Mouse (Mus musculus): ENCODE data around the gene Auts2. TPM values are rescaled to one million over a fixed set of nuclear protein-coding genes. Genes with fewer than 3 reads are reported as not detected.
A peak's percentile ranks its signal among the peaks of the same experiment; 100 is the strongest.

Gene Auts2
- total RNA-seq, 2 experiments from 2014 or later: 101 to 109 TPM

DNA sequence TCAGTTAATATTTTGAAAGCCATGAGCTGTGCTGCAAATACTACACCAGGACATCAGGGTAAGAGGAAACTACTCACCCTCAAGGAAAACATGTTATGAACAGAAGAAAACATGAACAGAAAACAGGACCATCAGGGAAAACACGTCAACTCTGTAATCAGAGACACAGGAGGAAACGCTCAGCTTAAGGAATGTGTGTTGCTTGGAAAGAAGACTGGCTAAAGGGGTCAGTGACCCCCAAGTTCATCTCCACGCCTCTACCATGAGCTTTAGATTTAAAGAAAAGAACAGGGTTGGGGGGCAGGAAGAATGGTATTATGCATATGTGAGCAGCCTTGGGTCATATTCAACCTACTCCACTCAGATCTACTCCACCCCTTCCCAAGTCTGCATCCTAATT is 356.5 kb downstream of the Auts2 start:
- no peak for DNase-seq (ENCODE audit: low spot score in 2 of 2)

DNA sequence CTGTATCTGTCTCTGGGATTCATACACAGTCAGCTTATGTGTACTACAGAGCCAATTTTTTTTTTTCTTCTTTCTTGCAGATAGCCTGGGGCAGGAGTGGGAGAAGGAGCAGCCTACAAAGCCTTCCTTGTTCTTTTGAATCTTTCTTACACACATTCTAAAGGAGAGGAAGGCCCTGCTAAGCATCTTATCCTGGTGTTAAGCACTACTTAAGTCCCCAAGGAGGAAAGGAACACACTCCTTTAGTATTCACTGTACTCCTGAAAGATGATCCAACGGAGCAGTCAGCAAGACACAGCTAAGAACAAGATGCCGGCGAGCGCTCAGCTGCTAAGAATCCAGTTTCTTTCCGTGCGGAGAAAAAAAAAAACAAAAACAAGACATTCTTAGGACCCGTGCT is 356.9 kb downstream of the Auts2 start:
- no peak for DNase-seq (ENCODE audit: low spot score in 2 of 2)

DNA sequence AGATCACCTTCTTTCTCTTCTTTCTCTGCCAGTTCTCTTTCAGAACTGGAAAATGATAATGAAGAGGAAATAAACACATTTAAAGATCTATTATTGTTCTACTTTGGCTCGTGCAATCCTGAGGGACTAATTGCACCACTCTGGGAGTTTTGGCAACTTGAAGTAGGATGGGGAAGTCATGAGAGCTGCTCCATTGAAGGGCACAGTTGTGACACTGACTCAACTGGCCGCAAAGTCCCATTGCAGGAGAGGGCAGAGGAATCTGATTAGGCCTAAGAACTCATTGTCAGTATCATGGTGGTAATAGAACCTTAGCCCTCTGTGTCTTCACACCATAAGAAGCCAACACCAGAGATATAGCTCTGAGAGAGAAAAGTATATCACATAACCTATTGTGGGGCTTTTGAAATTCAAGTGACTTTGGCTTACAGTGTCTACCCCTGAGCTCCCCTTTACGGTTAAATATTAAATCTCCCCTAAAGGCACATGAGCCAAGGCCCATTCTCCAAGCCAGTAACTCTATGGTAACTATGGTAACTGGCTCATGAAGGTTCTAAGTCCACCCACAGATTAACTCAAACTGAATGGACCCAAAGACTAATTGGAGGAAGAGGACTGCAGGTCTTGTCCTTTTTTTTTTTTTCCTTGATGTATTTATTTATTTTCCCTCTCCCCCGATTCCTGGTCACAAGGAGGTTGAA is 358.6 kb downstream of the Auts2 start:
- no peak for DNase-seq (ENCODE audit: low spot score in 2 of 2)

DNA sequence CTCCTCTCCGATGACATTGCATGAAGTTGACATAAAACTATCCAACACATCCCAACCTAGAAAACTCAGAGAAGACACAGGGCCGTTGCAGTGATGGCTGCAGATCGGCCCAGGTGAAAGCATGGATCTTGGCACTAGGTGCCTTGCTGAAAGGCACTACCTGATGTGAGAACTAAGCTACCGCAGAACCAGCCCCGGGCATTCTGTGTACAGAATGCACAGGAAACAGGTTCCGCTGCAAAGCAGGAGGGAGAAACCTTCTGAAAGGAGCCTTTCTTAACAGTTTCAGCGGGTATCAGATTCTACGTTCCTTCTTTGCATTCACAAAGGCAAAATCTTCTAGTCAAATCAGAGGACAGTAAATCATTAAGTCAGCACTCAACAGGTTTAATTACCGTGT is 361.1 kb downstream of the Auts2 start:
- no peak for DNase-seq (ENCODE audit: low spot score in 2 of 2)

- DNase-seq (ENCODE audit: low spot score in 2 of 2): no peak
Observed at GRCm38 (mm10) chr5:132170010-132170409, 373.1 kb downstream of the Auts2 start.

- no peak for DNase-seq (ENCODE audit: low spot score in 2 of 2)
Observed at GRCm38 (mm10) chr5:132168805-132169204, 374.3 kb downstream of the Auts2 start.

DNA sequence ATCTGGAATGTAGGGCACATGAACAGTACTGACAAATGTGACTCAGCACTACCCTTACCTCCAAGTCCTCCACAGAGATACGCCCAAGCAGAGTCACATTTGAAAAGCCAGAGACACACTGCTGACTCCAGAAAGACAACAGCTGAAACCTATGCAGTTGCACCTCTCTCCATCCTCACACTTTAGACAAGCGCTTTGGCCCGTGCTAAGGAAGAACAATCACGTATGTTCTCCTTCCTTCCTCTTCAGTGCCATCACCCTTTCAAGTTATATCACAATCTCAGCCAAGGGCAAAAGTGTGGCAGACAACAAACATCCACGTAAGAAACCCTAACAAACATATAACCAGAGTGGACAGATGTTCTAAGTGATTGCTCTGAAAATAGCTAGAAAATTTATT is 374.9 kb downstream of the Auts2 start:
- no peak for DNase-seq (ENCODE audit: low spot score in 2 of 2)

DNA sequence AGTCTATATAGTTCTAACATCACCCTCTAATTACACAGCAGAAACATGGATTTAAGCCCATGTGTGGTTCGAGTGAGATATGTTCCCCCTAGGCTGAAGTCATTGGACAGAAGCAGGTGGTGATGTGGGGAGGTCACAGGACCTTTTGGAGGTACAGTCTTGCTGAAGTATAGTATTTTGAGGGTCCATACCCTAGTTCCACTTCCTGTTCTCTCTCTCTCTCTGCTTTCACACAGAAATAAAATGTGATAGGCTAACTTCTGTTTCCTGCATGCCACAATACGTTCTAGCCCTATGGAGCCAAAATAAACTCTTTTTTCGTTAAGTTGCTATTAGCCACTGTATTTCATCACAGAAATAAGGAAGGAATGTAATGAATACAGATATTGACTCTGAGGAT is 376.6 kb downstream of the Auts2 start:
- no peak for DNase-seq (ENCODE audit: low spot score in 2 of 2)

DNA sequence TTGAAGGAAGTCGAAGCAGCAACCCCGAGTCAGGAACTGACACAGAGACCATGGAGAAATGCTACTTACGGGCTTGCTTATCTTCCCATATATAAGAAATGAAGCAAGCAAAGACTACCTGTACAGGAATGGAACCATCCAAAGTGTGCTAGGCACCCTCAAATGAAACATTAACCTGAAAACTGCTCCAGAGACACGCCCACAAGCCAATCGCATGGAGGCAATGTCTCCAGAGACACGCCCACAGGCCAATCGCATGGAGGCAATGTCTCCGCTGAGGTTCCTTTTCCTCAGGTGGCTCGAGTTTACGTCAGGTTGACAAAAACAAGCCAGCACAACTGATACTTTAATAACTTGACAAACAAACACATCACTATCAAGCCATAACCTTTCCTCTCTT is 379.2 kb downstream of the Auts2 start:
- DNase-seq (ENCODE audit: low spot score in 2 of 2): no peak

DNA sequence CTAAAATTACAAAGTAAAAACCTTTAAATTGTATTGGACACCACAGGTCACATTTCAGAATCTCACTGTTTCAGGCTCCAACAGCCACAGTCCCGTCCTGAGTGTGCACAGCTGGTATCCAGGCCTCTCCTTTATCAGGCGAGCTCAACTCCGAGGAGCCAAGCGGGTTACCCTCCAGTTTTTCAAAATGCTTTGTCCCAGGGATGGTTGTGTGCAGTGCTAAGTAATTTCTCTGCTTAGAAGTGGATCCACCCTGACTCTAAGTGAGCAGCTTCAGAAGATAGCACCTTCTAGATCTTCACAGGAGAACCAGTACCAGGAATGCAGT is 381.0 kb downstream of the Auts2 start:
- DNase-seq (ENCODE audit: low spot score in 2 of 2): no peak

- peak; percentile 49 to 59 for DNase-seq (ENCODE audit: low spot score in 2 of 2)
Observed at GRCm38 (mm10) chr5:132161338-132162205, 381.6 kb downstream of the Auts2 start.

GRCm38 (mm10) chr5:132144181-132144580 is 399.0 kb downstream of the Auts2 start:
- no peak for DNase-seq (ENCODE audit: low spot score in 2 of 2)

DNA sequence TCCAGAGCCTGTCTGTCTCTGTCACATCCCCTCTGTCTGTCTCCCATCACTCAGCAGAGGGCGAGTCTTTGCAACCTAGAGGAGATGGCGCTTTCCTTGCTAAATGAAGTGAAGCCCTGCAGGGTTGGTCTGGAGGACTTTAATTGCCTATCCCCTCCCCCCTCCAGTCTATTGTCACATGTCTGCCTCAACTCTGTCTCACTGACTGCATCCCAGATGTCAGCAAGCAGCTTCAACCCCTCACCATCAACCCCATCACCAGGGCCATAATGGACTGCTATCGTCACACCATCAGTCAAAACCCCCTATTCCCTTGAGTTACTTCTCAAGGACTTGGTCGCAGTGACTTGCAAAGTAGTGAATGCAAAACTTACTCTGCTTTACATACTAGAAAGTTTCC is 402.3 kb downstream of the Auts2 start:
- no peak for DNase-seq (ENCODE audit: low spot score in 2 of 2)

GRCm38 (mm10) chr5:132135941-132136663 is 407.0 kb downstream of the Auts2 start:
- DNase-seq (ENCODE audit: low spot score in 2 of 2): peak; percentile 7 to 12

- peak; percentile 33 to 44 for DNase-seq (ENCODE audit: low spot score in 2 of 2)
Observed at GRCm38 (mm10) chr5:132131948-132132347, 411.2 kb downstream of the Auts2 start.

DNA sequence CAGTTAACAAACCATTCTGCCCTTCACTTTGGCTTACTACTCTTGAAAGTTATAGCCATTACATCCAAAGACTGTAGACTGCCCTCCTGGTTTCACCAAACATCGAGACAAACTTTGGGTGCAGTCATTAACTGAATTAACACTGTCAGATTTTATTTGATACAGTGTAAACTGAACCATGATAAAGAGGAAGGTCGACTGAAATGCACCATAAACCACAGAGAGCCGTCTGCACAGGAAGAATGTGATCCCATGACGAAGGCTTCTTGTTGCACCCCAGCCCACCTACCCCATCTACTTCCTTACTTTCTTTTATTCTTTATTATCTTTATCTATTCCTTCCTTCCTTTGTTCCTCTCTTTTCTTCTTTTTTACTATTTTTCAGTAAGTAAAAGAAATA is 412.6 kb downstream of the Auts2 start:
- no peak for DNase-seq (ENCODE audit: low spot score in 2 of 2)

GRCm38 (mm10) chr5:132126626-132127025 is 416.5 kb downstream of the Auts2 start:
- no peak for DNase-seq (ENCODE audit: low spot score in 2 of 2)

DNA sequence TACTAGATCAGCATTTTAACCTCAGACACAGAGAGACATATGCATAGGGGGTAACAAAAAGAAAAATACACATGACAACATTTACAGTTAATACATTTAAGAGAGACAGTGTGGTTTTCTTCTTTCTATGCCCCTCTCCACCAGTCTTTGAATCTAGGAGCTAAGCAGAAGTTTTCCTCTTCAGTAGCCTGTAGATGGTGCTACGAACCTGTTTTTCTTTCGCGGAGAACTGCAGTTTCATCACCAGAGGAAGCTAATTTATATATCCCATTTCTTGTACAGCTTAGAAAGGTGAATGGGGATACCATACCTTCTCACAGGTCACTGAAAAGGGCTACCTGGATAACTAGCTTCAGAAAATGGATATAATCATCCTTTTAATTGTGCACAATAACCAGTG is 427.5 kb downstream of the Auts2 start:
- peak; percentile 23 to 34 for DNase-seq (ENCODE audit: low spot score in 2 of 2)

GRCm38 (mm10) chr5:132114561-132115301 is 428.4 kb downstream of the Auts2 start:
- DNase-seq (ENCODE audit: low spot score in 2 of 2): no peak

DNA sequence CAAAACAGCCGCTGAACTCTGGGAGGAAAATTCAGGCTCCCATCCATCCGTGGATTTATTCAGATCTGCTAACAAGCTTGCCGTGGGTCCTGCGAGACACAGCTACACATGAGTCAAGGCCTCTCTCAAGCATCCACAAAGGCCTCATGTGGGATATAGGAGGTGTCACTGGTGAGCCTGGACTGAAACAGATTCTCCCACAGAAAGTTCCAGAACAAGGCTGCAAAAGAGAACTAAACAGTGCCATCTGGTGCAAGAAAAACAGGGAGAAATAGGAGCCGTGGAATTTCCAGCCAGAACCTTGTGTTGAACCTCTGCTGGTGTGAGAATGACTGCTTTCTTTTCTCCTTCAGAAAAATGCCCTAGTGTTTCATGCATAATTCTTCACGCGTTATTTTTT is 429.7 kb downstream of the Auts2 start:
- DNase-seq (ENCODE audit: low spot score in 2 of 2): peak; percentile 35 to 46

DNA sequence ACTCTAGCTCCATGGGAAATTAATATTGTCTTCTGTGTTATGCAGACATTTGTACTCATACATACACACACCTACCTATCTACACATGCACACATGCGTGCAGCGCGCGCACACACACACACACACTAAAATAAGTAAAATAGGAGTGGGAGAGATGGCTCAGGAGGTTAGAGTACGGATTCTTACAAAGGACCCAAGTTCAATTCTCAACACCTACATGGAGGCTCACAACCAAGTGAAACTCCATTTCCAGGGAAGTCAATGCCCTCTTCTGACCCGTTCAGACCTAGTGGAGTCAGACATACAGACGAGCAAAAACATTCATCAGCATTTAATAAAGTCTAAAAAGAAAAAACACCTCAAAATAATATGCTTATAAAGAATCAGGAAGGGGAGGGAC is 430.5 kb downstream of the Auts2 start:
- DNase-seq (ENCODE audit: low spot score in 2 of 2): no peak

Measured in left cerebral cortex, adult 18-20 months (tissue).